Mouse (Mus musculus) spleen, postnatal 4 days (tissue): Measurements from ENCODE around the gene Loxl4.

Experiments
- DNase-seq, 2 experiments: peaks; one replicate each; pipeline ENCODE4 v3.0.0; 2022; ENCODE audit warnings: low spot score in 2 of 2

The Loxl4 gene

GRCm38 (mm10) chr19:42609716-42610115 is 2.9 kb downstream of the Loxl4 start:
- no peak for DNase-seq

GRCm38 (mm10) chr19:42608082-42608481 is 4.5 kb downstream of the Loxl4 start:
- DNase-seq = no peak

- no peak for DNase-seq
Observed at GRCm38 (mm10) chr19:42602576-42602975, 10.0 kb downstream of the Loxl4 start.

- DNase-seq = no peak
Observed at GRCm38 (mm10) chr19:42602041-42602440, 10.6 kb downstream of the Loxl4 start.

GRCm38 (mm10) chr19:42601445-42601844 is 11.2 kb downstream of the Loxl4 start:
- no peak for DNase-seq

GRCm38 (mm10) chr19:42600591-42600990 is 12.0 kb downstream of the Loxl4 start:
- DNase-seq = no peak

- DNase-seq = no peak
Observed at GRCm38 (mm10) chr19:42599891-42600290, 12.7 kb downstream of the Loxl4 start.

GRCm38 (mm10) chr19:42597896-42598295 is 14.7 kb downstream of the Loxl4 start:
- DNase-seq = no peak

- no peak for DNase-seq
Observed at GRCm38 (mm10) chr19:42597286-42597685, 15.3 kb downstream of the Loxl4 start.

GRCm38 (mm10) chr19:42595066-42595465 is 17.5 kb downstream of the Loxl4 start:
- no peak for DNase-seq

GRCm38 (mm10) chr19:42593456-42593855 is 19.2 kb downstream of the Loxl4 start:
- no peak for DNase-seq

GRCm38 (mm10) chr19:42591534-42591933 is 21.1 kb downstream of the Loxl4 start:
- DNase-seq = no peak

- DNase-seq = no peak
Observed at GRCm38 (mm10) chr19:42589246-42589645, 23.4 kb downstream of the Loxl4 start.

- DNase-seq = no peak
Observed at GRCm38 (mm10) chr19:42587704-42588103, 24.9 kb downstream of the Loxl4 start.

- no peak for DNase-seq
Observed at GRCm38 (mm10) chr19:42584188-42584587, 28.4 kb downstream of the Loxl4 start.

GRCm38 (mm10) chr19:42583677-42584076 is 28.9 kb downstream of the Loxl4 start:
- no peak for DNase-seq

GRCm38 (mm10) chr19:42582811-42583370 is 29.7 kb downstream of the Loxl4 start:
- DNase-seq = no peak

GRCm38 (mm10) chr19:42580701-42581100 is 31.9 kb downstream of the Loxl4 start:
- no peak for DNase-seq

GRCm38 (mm10) chr19:42578631-42579030 is 34.0 kb downstream of the Loxl4 start:
- no peak for DNase-seq

- DNase-seq = no peak
Observed at GRCm38 (mm10) chr19:42576856-42577255, 35.8 kb downstream of the Loxl4 start.

- no peak for DNase-seq
Observed at GRCm38 (mm10) chr19:42575317-42575716, 37.3 kb downstream of the Loxl4 start.

- no peak for DNase-seq
Observed at GRCm38 (mm10) chr19:42571291-42571690, 41.3 kb downstream of the Loxl4 start.

GRCm38 (mm10) chr19:42569076-42569475 is 43.5 kb downstream of the Loxl4 start:
- no peak for DNase-seq

GRCm38 (mm10) chr19:42567020-42567419 is 45.6 kb downstream of the Loxl4 start:
- no peak for DNase-seq
